Mouse (Mus musculus): Measurements from ENCODE around the gene Med15.
A peak's percentile ranks its signal among the peaks of the same experiment; 100 is the strongest.

The Med15 gene

GRCm38 (mm10) chr16:17729974-17730373 lies 2.7 kb downstream of the Med15 start:
- DNase-seq = no peak

- DNase-seq = peak; percentile 53 to 70
Observed at GRCm38 (mm10) chr16:17727179-17727861, 5.4 kb downstream of the Med15 start.

GRCm38 (mm10) chr16:17724448-17724847 lies 8.2 kb downstream of the Med15 start:
- no peak for DNase-seq

GRCm38 (mm10) chr16:17723325-17723626 lies 9.4 kb downstream of the Med15 start:
- no peak for DNase-seq

GRCm38 (mm10) chr16:17722461-17723324 lies 10.0 kb downstream of the Med15 start:
- peak; percentile 90 to 95 for DNase-seq

GRCm38 (mm10) chr16:17721822-17722460 lies 10.8 kb downstream of the Med15 start:
- DNase-seq = no peak

GRCm38 (mm10) chr16:17721114-17721808 lies 11.4 kb downstream of the Med15 start:
- no peak for DNase-seq

- no peak for DNase-seq
Observed at GRCm38 (mm10) chr16:17717791-17718190, 14.9 kb downstream of the Med15 start.

- no peak for DNase-seq
Observed at GRCm38 (mm10) chr16:17707541-17707940, 25.1 kb downstream of the Med15 start.

- DNase-seq = no peak
Observed at GRCm38 (mm10) chr16:17701043-17701405, 31.7 kb downstream of the Med15 start.

- DNase-seq = no peak
Observed at GRCm38 (mm10) chr16:17700386-17701042, 32.2 kb downstream of the Med15 start.

- DNase-seq = no peak
Observed at GRCm38 (mm10) chr16:17694860-17695259, 37.8 kb downstream of the Med15 start.

GRCm38 (mm10) chr16:17669886-17670285 lies 62.8 kb downstream of the Med15 start:
- no peak for DNase-seq

GRCm38 (mm10) chr16:17665568-17665967 lies 67.1 kb downstream of the Med15 start:
- no peak for DNase-seq

GRCm38 (mm10) chr16:17656212-17656871 lies 76.3 kb downstream of the Med15 start:
- DNase-seq = no peak

- no peak for DNase-seq
Observed at GRCm38 (mm10) chr16:17654188-17654795, 78.4 kb downstream of the Med15 start.

- DNase-seq = no peak
Observed at GRCm38 (mm10) chr16:17653601-17654000, 79.1 kb downstream of the Med15 start.

- DNase-seq = no peak
Observed at GRCm38 (mm10) chr16:17652607-17653006, 80.1 kb downstream of the Med15 start.

- no peak for DNase-seq
Observed at GRCm38 (mm10) chr16:17650711-17651110, 82.0 kb downstream of the Med15 start.

GRCm38 (mm10) chr16:17649925-17650605 lies 82.6 kb downstream of the Med15 start:
- no peak for DNase-seq
